Mouse (Mus musculus) neural tube, embryonic 13.5 days (tissue): ENCODE data around the gene Pdcd4. TPM values are rescaled to one million over a fixed set of nuclear protein-coding genes. Genes with fewer than 3 reads are reported as not detected.

Experiments used
- ATAC-seq: fragments of 200-750 bp; cut with Nextera tagmentation; 2 replicates; pipeline ENCODE4 v1.8.0; 2017; ENCODE audit warnings: low read depth, mild to moderate bottlenecking, moderate TSS enrichment, moderate library complexity
- H3K27ac ChIP-seq: fragments of 300-500 bp; sonication (generic); replicated peaks from 2 replicates; pipeline ENCODE4 v1.5.1; 2015; ENCODE audit warnings: moderate library complexity, mild to moderate bottlenecking, inconsistent platforms
- H3K27me3 ChIP-seq: fragments of 300-500 bp; sonication (generic); 2 replicates; pipeline ENCODE4 v1.6.1; 2015; ENCODE audit warnings: mild to moderate bottlenecking, inconsistent platforms
- H3K36me3 ChIP-seq: fragments of 300-500 bp; sonication (generic); 2 replicates; pipeline ENCODE4 v1.6.1; 2015; ENCODE audit warnings: mild to moderate bottlenecking, inconsistent platforms
- H3K4me1 ChIP-seq: fragments of 300-500 bp; sonication (generic); replicated peaks from 2 replicates; pipeline ENCODE4 v1.6.1; 2015; ENCODE audit warnings: inconsistent platforms
- H3K4me2 ChIP-seq: fragments of 300-500 bp; sonication (generic); 2 replicates; pipeline ENCODE4 v1.6.1; 2015; ENCODE audit warnings: inconsistent platforms, mild to moderate bottlenecking, moderate library complexity
- H3K4me3 ChIP-seq: fragments of 300-500 bp; sonication (generic); 2 replicates; pipeline ENCODE4 v1.5.1; 2015; ENCODE audit warnings: mild to moderate bottlenecking, inconsistent platforms
- H3K9ac ChIP-seq: fragments of 300-500 bp; sonication (generic); 2 replicates; pipeline ENCODE4 v1.6.1; 2015; ENCODE audit warnings: moderate library complexity, mild to moderate bottlenecking, inconsistent platforms
- H3K9me3 ChIP-seq: fragments of 300-500 bp; sonication (generic); 2 replicates; pipeline ENCODE4 v1.6.1; 2016; ENCODE audit warnings: inconsistent platforms
- WGBS: fragments of 180-500 bp; shearing (Covaris S2); methylation state at CpG from one replicate; pipeline ENCODE4 v1.1.7; 2015; 5-methylcytosine and 5-hydroxymethylcytosine counted together
- polyA plus RNA-seq: library from polyadenylated mRNA; unstranded; fragments of >200 nt; fragmentation: Nextera tagmentation; extraction: Ambion mirVana; gene quantifications from 2 replicates; pipeline ENCODE4 v1.2.1, GENCODE M21; 2015

The Pdcd4 gene
- polyA plus RNA-seq, 1 experiment from 2014 or later, result 80.5 TPM

GRCm38 (mm10) chr19:53859149-53859548 lies 32.9 kb upstream of the Pdcd4 start:
- no peak overlapping the region for H3K9ac ChIP-seq
- WGBS, result 18% methylated on average over 9 of the region's 9 CpGs
- H3K4me3 ChIP-seq, result no peak overlapping the region
- ATAC-seq, result no peak
- H3K27me3 ChIP-seq, result peaks cover 35% of the 10 kb centered on the region
- H3K4me2 ChIP-seq, result no peak overlapping the region
- no peaks in the 10 kb centered on the region for H3K36me3 ChIP-seq
- H3K9me3 ChIP-seq, result no peaks in the 10 kb centered on the region
- no peaks in the 10 kb centered on the region; the same call in 1 of the 2 replicates for H3K4me1 ChIP-seq
- H3K27ac ChIP-seq, result no peak overlapping the region

DNA sequence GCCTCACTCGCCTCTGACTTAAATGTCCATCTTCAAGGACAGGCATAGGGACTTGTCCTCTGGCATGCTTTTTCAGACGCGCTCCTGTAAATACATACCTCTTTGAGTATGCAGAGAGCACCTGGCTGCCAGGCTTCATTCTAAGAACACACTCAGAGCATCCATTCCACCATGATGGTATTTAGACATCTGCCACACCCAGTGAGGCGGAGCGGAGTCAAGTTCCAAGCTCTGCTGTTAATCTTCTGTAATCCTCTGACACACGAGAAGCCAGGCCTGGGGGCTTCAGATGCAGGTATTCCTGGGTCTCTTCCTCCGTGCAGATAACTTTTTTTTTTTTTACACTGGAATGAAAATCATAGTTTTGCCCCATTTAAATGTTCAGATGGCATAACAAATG lies 32.4 kb upstream of the Pdcd4 start:
- H3K27ac ChIP-seq, result no peak overlapping the region
- WGBS, result 66% methylated on average over 7 of the region's 7 CpGs
- no peaks in the 10 kb centered on the region; the same call in 1 of the 2 replicates for H3K4me1 ChIP-seq
- H3K9me3 ChIP-seq, result no peaks in the 10 kb centered on the region
- no peak for ATAC-seq
- H3K9ac ChIP-seq, result no peak overlapping the region
- H3K27me3 ChIP-seq, result peaks cover 31% of the 10 kb centered on the region
- H3K4me3 ChIP-seq, result no peak overlapping the region
- no peak overlapping the region for H3K4me2 ChIP-seq
- no peaks in the 10 kb centered on the region for H3K36me3 ChIP-seq

DNA sequence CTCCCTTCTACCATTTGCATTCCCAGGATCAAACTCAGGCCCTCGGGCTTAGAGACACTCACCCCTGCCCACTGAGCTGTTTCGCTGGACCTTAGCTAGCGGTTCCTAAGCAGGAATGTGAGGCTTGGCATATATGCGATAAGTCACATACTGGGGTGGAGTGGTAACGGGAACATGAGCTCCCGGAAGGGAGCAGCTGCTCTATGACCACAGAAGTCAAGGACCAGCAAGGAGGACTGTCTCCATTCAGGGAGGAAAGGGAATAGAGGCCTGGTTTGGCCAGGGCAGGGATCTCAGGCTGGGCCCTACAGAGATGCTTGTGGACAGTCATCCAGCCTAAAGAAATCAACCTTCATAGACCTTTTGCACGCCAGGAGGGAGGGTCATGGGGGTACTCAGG lies 30.7 kb upstream of the Pdcd4 start:
- Histone ChIP-seq H3K27me3 (peaks cover 14% of the 10 kb centered on the region), H3K36me3 (no peaks in the 10 kb centered on the region), H3K4me2 (no peak overlapping the region), H3K9me3 (no peaks in the 10 kb centered on the region), H3K9ac (no peak overlapping the region), H3K4me3 (no peak overlapping the region), H3K27ac (no peak overlapping the region), H3K4me1 (no peaks in the 10 kb centered on the region)
- 86% methylated on average over 7 of the region's 7 CpGs for WGBS
- ATAC-seq, result no peak

GRCm38 (mm10) chr19:53862573-53863246 lies 29.3 kb upstream of the Pdcd4 start:
- WGBS, result 71% methylated on average over 8 of the region's 8 CpGs
- ATAC-seq, result no peak
- H3K9ac ChIP-seq, result no peak overlapping the region

DNA sequence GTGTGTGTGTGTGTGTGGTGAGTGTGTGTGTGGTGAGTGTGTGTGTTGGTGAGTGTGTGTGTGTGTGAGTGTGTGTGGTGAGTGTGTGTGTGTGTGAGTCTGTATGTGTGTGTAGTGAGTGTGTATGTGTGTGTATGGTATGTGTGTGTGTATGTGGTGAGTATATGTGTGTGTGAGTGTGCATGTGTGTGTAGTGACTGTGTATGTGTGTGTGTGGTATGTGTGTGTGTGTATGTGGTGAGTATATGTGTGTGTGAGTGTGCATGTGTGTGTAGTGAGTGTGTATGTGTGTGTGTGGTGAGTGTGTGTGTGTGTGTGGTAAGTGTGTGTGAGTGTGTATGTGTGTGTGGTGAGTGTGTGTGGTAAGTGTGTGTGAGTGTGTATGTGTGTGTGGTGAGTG lies 24.8 kb upstream of the Pdcd4 start:
- no peaks in the 10 kb centered on the region for H3K9me3 ChIP-seq
- no peaks in the 10 kb centered on the region for H3K4me1 ChIP-seq
- H3K27ac ChIP-seq, result no peak overlapping the region
- H3K4me2 ChIP-seq, result no peak overlapping the region
- no peaks in the 10 kb centered on the region for H3K36me3 ChIP-seq
- H3K27me3 ChIP-seq, result no peaks in the 10 kb centered on the region
- H3K4me3 ChIP-seq, result no peak overlapping the region
- no peak overlapping the region for H3K9ac ChIP-seq
- ATAC-seq, result no peak

More at GRCm38 (mm10) chr19:53862573-53863246, 29.3 kb upstream of the Pdcd4 start:
- Histone ChIP-seq H3K4me3 (no peak overlapping the region), H3K9me3 (no peaks in the 10 kb centered on the region), H3K4me1 (no peaks in the 10 kb centered on the region), H3K36me3 (no peaks in the 10 kb centered on the region), H3K27me3 (peaks cover 6% of the 10 kb centered on the region), H3K27ac (no peak overlapping the region), H3K4me2 (no peak overlapping the region)

DNA sequence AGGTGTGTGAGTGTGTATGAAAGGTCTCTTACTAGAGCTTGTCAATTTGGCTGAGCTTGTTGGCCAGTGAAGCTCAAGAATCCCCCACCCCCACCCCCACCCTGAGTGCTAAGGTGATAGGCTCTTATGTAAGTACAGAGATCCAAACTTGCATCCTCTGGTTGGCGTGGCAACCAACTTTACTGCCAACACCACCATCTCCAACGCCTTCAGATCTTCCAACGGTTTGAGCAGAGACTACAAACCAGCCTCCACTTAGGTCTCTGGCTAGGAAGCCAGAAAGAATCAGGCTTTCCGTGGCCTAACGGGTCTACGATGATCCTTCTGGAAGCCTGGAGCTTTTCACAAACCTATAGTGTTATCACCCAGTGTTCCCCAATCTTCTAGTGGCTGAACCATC lies 23.9 kb upstream of the Pdcd4 start:
- no peaks in the 10 kb centered on the region for H3K36me3 ChIP-seq
- H3K27ac ChIP-seq, result no peak overlapping the region
- no peaks in the 10 kb centered on the region for H3K9me3 ChIP-seq
- no peak overlapping the region for H3K4me2 ChIP-seq
- no peaks in the 10 kb centered on the region for H3K4me1 ChIP-seq
- whole genome bisulfite sequencing, result 90% methylated on average over 6 of the region's 6 CpGs
- no peak overlapping the region for H3K9ac ChIP-seq
- H3K4me3 ChIP-seq, result no peak overlapping the region
- no peaks in the 10 kb centered on the region for H3K27me3 ChIP-seq
- ATAC-seq, result no peak

GRCm38 (mm10) chr19:53868796-53869195 lies 23.2 kb upstream of the Pdcd4 start:
- H3K27me3 ChIP-seq, result no peaks in the 10 kb centered on the region
- H3K4me3 ChIP-seq, result no peak overlapping the region
- H3K9me3 ChIP-seq, result no peaks in the 10 kb centered on the region
- WGBS, result 100% methylated on average over 1 of the region's 1 CpGs
- H3K27ac ChIP-seq, result no peak overlapping the region
- no peaks in the 10 kb centered on the region for H3K4me1 ChIP-seq
- ATAC-seq, result no peak
- H3K36me3 ChIP-seq, result no peaks in the 10 kb centered on the region
- no peak overlapping the region for H3K9ac ChIP-seq
- no peak overlapping the region for H3K4me2 ChIP-seq

- no peaks in the 10 kb centered on the region for H3K4me1 ChIP-seq
- 72% methylated on average over 4 of the region's 4 CpGs for WGBS
- no peak overlapping the region for H3K27ac ChIP-seq
- ATAC-seq, result no peak
- no peak overlapping the region for H3K4me3 ChIP-seq
- H3K4me2 ChIP-seq, result no peak overlapping the region
- no peaks in the 10 kb centered on the region for H3K27me3 ChIP-seq
- H3K9ac ChIP-seq, result no peak overlapping the region
- no peaks in the 10 kb centered on the region for H3K9me3 ChIP-seq
- H3K36me3 ChIP-seq, result no peaks in the 10 kb centered on the region
Measured at GRCm38 (mm10) chr19:53869427-53870385, 22.3 kb upstream of the Pdcd4 start.

- Histone ChIP-seq H3K4me3 (no peak overlapping the region), H3K36me3 (no peaks in the 10 kb centered on the region), H3K27me3 (no peaks in the 10 kb centered on the region), H3K4me2 (no peak overlapping the region), H3K27ac (no peak overlapping the region), H3K4me1 (0 out of 2 replicates have a peak, but pooled peaks cover 5% of the 10 kb centered on the region), H3K9ac (no peak overlapping the region), H3K9me3 (no peaks in the 10 kb centered on the region)
- WGBS, result 73% methylated on average over 2 of the region's 2 CpGs
- no peak for ATAC-seq
Measured at GRCm38 (mm10) chr19:53870568-53870967, 21.5 kb upstream of the Pdcd4 start.

DNA sequence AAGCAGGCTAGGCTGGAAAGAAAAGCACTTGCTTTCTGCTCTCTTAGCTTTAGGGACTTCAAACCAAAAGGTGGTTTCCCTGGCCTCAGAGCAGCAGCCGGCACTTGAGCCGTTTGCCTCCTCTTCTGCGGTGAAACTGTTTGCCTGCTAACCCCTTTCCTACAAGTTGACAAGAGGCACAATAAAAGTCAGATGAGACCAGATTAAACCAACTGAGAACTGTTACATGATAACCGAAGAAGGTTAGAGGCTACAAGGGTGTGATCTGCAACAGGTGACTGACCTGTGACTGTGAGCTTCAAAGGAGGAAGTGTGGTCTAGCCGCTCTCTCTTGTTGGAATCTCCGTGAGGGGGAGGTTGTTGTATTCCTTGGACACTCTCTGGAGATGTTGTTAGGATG lies 20.5 kb upstream of the Pdcd4 start:
- Histone ChIP-seq H3K4me3 (no peak overlapping the region), H3K36me3 (no peaks in the 10 kb centered on the region), H3K4me1 (0 out of 2 replicates have a peak, but pooled peaks cover 5% of the 10 kb centered on the region), H3K27me3 (no peaks in the 10 kb centered on the region), H3K9ac (no peak overlapping the region), H3K27ac (no peak overlapping the region), H3K4me2 (no peak overlapping the region), H3K9me3 (no peaks in the 10 kb centered on the region)
- ATAC-seq, result no peak
- WGBS, result 87% methylated on average over 6 of the region's 6 CpGs

- ATAC-seq, result no peak
- WGBS, result 87% methylated on average over 6 of the region's 6 CpGs
Measured at GRCm38 (mm10) chr19:53872994-53873713, 18.9 kb upstream of the Pdcd4 start.

DNA sequence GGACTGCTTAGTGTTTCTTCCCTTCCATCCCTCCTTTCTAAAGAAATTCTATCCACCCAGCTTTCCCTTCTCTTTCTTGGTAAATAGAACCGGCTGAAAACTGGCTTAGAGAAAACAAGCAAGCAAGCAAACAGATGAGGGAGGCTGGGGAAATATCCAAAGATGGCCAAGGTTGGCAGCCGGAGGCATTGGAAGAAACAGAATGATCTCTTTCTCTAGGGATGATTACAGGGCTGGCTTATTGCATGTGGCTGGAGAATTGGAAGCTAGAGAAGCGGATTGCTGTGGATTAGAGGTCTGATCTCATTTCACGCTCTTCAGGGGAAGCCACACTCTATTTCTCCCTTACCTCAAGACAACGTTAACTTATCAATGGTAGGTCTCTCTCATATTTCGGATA lies 16.8 kb upstream of the Pdcd4 start:
- no peak overlapping the region for H3K27ac ChIP-seq
- H3K4me2 ChIP-seq, result no peak overlapping the region
- H3K36me3 ChIP-seq, result no peaks in the 10 kb centered on the region
- no peak for ATAC-seq
- 0 out of 2 replicates have a peak, but pooled peaks cover 5% of the 10 kb centered on the region for H3K4me1 ChIP-seq
- H3K9me3 ChIP-seq, result no peaks in the 10 kb centered on the region
- no peak overlapping the region for H3K9ac ChIP-seq
- H3K4me3 ChIP-seq, result no peak overlapping the region
- H3K27me3 ChIP-seq, result no peaks in the 10 kb centered on the region
- WGBS, result 83% methylated on average over 6 of the region's 6 CpGs

More at GRCm38 (mm10) chr19:53872994-53873713, 18.9 kb upstream of the Pdcd4 start:
- Histone ChIP-seq H3K4me3 (no peak overlapping the region), H3K36me3 (no peaks in the 10 kb centered on the region), H3K4me1 (0 out of 2 replicates have a peak, but pooled peaks cover 5% of the 10 kb centered on the region), H3K27ac (no peak overlapping the region), H3K27me3 (no peaks in the 10 kb centered on the region), H3K4me2 (no peak overlapping the region), H3K9ac (no peak overlapping the region), H3K9me3 (no peaks in the 10 kb centered on the region)
